Mouse (Mus musculus): Measurements from ENCODE around the gene Ap3s2.
A peak's percentile ranks its signal among the peaks of the same experiment; 100 is the strongest.

The Ap3s2 gene

GRCm38 (mm10) chr7:79883613-79884334, 36.7 kb downstream of the Ap3s2 start:
- no peak for DNase-seq

DNA sequence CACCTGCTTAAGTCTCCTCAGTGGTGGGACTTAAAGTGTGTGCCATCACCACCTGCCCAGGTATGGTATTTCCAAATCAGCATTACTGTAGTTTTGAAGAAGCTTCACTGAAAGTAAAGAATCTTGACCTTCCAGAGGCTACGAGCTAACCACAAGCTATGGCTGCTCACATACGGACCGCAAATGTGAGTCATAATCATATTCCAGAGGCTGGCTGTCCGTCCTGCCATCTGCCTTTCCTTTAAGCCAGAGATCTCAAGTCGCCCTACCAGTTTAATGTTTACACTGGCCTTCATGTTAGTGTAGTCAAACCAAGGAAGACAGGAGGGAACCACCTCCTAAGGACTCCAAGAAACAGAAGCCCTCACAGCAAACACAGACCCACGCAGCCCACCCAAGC, 38.5 kb downstream of the Ap3s2 start:
- DNase-seq, result no peak

DNA sequence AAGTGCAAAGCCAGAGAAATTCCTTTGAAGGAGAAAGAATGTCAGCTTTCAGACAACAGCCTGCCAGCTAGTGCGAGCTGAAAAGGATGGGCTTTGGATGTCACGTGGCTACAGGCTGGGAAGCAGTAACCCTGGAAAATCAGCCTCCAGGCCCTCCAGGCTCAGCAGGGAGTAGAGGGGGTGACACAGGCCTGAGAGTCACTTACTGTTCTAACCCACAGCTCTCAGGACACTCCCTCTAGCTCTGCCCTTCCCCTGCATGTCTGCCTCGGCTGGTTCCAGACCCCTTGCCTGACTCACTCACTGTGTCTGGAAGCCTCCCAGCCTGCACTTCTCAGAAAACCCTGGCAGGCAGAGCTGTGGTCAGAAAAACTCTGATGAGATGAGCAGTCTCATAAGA, 39.5 kb downstream of the Ap3s2 start:
- peak; percentile 20 for DNase-seq

DNA sequence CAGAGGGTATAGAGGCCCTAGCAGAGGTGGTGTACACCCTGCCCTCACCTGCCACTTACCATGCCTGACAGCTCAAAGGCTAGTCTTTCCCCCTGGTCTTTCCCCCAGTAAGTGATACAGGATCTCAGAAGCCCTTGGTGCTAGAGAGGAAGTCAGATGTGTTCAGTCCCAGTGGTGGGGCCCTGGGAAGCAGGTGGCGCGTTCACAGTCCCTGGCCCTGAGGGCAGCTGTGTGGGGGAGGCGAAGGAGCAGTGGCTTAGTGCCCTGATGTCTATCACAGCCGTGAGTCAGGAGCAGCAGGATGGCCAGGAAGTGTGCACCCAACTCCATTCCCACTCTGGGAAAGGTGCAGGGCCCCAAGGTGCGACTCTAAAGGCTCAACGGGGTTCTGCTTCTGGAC, 40.4 kb downstream of the Ap3s2 start:
- DNase-seq, result no peak

DNA sequence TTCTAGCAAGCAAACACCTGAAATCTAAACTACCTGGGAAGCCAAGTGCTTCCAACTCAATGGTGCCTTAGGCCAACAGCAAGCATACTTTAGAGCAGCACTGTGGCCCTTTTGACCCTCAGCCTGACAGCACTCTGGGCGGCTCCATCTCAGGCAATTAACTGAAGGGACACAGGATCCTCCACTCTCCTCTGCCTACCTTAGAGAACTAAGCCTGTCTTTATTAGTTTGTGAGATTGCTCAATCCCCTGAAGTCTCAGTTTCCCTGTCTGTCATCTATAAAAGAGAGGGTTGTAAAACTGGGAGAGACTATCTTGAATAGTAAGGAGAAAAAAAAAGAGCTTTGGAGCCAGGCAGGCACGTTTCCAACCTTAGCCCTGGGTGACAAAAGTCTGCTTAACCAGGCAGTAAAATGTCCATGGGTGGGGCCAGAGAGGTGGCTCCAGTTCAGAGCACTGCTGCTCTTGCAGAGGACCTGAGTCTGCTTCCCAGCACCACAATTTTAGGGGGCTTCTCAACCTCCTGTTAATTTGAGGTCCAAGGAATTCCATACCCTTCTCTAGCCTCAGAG, 41.9 kb downstream of the Ap3s2 start:
- no peak for DNase-seq

DNA sequence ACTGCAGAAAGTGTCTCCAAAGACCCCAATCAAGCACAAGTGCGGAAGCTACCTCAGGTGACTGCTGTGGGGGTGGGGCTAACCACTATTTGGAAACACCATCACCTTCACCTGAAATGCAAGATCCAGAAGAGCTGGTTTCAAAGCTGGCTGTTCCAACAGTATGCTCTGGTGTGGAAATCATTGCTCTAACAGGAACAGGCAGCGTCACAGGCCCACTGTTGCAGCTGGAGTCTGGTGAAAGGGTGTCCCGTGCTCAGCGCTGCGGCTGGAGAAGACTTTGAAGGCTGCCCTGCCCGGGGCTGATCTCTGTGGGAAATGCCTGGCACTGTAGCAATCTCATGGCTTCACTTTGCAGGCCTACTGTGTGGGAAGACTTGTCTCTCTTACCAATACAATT, 47.0 kb downstream of the Ap3s2 start:
- no peak for DNase-seq

GRCm38 (mm10) chr7:79871797-79872345, 48.6 kb downstream of the Ap3s2 start:
- DNase-seq, result no peak

GRCm38 (mm10) chr7:79869072-79869719, 51.3 kb downstream of the Ap3s2 start:
- DNase-seq, result no peak

- DNase-seq, result peak; percentile 46
Observed at GRCm38 (mm10) chr7:79868475-79868874, 52.0 kb downstream of the Ap3s2 start.

DNA sequence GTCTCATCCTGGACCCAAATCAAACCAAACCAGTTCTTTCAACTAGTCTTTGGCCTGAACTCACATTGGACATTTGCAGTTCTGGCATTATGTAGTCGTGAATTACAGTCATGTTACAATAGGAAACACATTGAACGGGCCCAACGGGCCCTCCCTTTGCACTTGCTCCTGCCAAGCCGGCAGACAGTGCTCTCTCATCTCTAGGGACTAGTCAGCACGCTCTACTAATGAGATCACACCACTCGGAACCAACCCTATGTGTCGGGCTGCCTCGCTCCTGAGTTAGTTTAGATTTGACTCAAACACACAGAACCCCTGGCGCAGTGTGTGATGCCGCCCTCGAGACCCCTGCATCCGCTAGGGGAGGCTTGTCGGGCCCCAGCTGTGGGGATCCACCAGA, 52.6 kb downstream of the Ap3s2 start:
- DNase-seq, result no peak

DNA sequence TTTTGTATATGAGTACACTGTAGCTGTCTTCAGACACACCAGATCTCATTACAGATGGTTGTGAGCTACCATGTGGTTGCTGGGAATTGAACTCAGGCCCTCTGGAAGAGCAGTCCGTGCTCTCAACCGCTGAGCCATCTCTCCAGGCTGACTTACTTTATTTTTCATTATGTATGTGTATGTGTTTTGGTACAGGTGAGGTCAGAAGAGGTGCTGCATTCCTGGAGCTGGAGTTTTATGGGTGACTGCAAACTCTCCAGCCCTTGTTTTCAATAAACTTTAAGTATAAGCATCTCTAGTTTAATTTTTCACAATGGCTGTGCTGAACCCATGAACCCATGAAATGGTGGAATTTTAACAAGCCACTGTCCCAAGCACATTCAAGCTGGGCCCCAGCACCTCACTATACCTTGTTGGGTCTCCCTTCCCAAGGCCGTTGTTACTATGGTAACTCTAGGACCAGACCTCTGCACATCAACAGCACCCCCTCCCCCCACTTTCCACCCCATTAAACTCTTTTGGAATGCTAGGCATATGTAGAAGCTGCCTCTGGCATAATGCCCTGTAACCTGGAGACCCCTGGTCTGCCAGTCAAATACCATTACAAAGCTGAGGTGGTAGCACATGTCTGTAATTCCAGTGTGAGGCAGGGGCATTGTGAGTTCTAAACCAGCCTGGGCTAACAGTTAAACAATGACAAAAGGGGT, 54.0 kb downstream of the Ap3s2 start:
- no peak for DNase-seq

- DNase-seq, result no peak
Observed at GRCm38 (mm10) chr7:79861794-79862193, 58.7 kb downstream of the Ap3s2 start.

- no peak for DNase-seq
Observed at GRCm38 (mm10) chr7:79860811-79861210, 59.6 kb downstream of the Ap3s2 start, which contains the start of gene Anpep. Anpep (minus strand) TSS chr7:79861059.

GRCm38 (mm10) chr7:79858956-79859630, 61.4 kb downstream of the Ap3s2 start:
- DNase-seq, result no peak

DNA sequence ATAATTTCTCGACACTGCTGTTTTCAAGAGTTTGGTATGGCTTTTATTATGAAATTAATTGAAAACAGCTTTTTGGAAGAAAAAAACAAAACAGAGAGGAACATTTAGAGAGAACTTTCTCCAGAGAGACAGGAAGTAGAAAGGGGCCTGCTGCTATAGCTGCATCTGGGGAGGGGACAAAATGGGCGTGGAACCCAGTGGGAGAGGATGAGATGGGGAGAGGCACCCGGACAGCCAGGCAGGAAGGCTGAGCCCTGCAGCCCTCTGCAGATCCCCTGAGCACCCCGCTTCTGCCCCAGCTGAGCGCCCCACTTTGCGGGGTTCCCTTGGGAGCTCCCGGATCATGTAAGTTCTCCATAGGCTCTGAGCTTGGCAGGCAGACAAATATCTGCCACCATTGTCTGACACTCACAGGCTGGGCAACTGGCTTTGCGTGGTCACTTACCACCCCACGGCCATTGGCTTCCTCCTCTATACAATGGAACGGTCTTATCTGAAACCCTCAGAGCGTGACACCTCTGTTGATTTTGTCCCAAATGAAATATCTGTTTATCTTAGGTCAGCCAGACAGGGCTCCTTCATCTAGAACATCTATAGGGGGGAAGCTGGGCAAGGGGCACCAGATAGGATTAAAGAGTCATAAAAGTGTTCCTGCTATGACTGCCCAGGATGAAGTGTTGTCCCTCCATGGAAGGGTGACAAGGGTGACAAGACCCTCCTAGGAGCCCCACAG, 62.1 kb downstream of the Ap3s2 start:
- no peak for DNase-seq

DNA sequence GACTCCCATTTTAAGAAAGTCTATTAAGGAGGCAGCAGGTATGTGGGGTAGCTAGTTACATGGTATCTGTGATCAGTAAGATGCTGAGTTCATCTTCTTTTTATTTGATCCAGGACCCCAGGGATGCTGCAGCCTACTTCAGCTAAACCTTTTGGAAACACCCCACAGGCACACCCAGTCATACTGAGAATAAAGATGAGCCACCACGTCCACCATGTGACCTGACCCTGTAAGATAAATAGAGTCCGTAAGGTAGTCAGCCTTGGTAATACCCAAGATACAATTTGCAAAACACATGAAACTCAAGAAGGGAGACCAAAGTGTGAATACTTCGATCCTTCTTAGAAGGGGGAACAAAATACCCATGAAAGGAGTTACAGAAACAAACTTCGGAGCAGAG, 64.1 kb downstream of the Ap3s2 start:
- no peak for DNase-seq

GRCm38 (mm10) chr7:79847456-79848451, 72.7 kb downstream of the Ap3s2 start:
- peak; percentile 36 for DNase-seq

GRCm38 (mm10) chr7:79846342-79846741, 74.1 kb downstream of the Ap3s2 start:
- no peak for DNase-seq

DNA sequence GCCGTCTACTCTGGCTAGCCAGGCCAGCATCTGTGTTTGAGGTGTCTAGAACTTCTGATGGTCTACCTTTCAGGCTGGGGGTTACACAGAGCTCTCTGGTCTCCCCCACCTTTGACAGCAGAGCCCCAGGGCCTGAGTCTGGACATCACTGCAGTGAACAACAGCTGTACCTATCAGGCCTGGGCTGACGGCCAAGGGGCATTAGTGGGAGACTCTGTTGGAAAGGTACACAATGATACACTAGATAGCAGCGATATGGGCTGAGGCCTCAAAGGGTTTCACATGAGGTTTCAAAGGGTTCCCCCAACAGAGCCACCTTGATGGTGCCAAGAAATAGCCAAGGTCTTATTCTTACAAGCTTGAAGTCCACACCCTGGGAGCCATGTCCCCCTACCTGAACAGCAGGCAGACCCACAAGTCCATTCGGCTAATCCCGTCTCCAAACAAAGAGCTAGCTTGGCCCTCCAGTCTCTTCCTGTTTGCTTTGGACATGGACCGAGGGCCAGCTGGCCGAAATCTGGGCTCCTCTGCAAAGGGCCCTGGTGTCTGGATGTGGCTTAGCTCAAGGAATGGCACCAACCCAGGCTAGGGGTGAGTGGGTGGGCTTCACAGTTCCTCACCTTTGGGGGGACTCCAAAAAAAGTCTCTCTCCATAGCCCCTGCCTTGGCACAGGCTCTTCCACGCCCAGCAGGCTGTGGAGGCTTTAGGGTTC, 76.2 kb downstream of the Ap3s2 start:
- no peak for DNase-seq

DNA sequence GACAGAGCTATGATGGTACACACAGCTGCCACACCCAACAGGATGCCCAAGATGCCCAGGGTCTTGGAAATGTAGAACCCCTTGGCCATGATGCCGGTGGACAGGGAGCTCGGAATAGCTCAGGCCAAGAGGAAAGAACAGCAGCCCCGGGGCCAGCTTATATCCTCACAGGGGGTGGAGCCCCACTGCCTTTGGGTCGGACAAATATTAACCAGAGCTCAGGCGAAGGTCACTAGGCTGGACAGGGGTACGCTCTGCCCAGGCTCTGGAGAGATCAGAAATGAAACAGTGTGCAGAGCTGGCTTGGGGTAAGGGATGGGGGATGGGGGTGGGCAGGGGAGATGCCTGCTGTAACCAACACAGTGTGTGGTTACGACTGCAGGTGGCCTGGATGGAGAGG, 78.3 kb downstream of the Ap3s2 start:
- no peak for DNase-seq

All from lung, postnatal 10 days (tissue).